Mouse (Mus musculus) neural tube, embryonic 15.5 days (tissue): ENCODE results near the gene Dcst1. TPM values are rescaled to one million over a fixed set of nuclear protein-coding genes. Genes with fewer than 3 reads are reported as not detected.

Experiments used
- ATAC-seq: fragments of 200-750 bp; cut with Nextera tagmentation; 2 replicates; pipeline ENCODE4 v1.8.0; 2017; ENCODE audit warnings: mild to moderate bottlenecking, moderate TSS enrichment, moderate library complexity; ENCODE audit not compliant: low FRiP score
- H3K27ac ChIP-seq: fragments of 300-500 bp; sonication (generic); replicated peaks from 2 replicates; pipeline ENCODE4 v1.5.1; 2015; ENCODE audit warnings: mild to moderate bottlenecking, inconsistent platforms
- H3K27me3 ChIP-seq: fragments of 300-500 bp; sonication (generic); replicated peaks from 2 replicates; pipeline ENCODE4 v1.6.1; 2015; ENCODE audit warnings: inconsistent platforms
- H3K36me3 ChIP-seq: fragments of 300-500 bp; sonication (generic); 2 replicates; pipeline ENCODE4 v1.6.1; 2015; ENCODE audit warnings: inconsistent platforms
- H3K4me1 ChIP-seq: fragments of 300-500 bp; sonication (generic); 2 replicates; pipeline ENCODE4 v1.6.1; 2015; ENCODE audit warnings: inconsistent platforms
- H3K4me2 ChIP-seq: fragments of 300-500 bp; sonication (generic); 2 replicates; pipeline ENCODE4 v1.6.1; 2015; ENCODE audit warnings: inconsistent platforms, mild to moderate bottlenecking, moderate library complexity
- H3K4me3 ChIP-seq: fragments of 300-500 bp; sonication (generic); replicated peaks from 2 replicates; pipeline ENCODE4 v1.5.1; 2015; ENCODE audit warnings: mild to moderate bottlenecking, inconsistent platforms
- H3K9ac ChIP-seq: fragments of 300-500 bp; sonication (generic); replicated peaks from 2 replicates; pipeline ENCODE4 v1.6.1; 2015; ENCODE audit warnings: mild to moderate bottlenecking, inconsistent platforms
- H3K9me3 ChIP-seq: fragments of 300-500 bp; sonication (generic); replicated peaks from 2 replicates; pipeline ENCODE4 v1.6.1; 2016; ENCODE audit warnings: inconsistent platforms
- WGBS: fragments of 180-500 bp; shearing (Covaris S2); methylation state at CpG from one replicate; pipeline ENCODE4 v1.1.7; 2015; ENCODE audit warnings: mixed read lengths; 5-methylcytosine and 5-hydroxymethylcytosine counted together
- polyA plus RNA-seq: library from polyadenylated mRNA; unstranded; fragments of >200 nt; fragmentation: Nextera tagmentation; extraction: Ambion mirVana; gene quantifications from 2 replicates; pipeline ENCODE4 v1.2.1, GENCODE M21; 2015

Dcst1 gene
- polyA plus RNA-seq, 1 experiment from 2014 or later: 1.2 TPM

GRCm38 (mm10) chr3:89379388-89380131, 14.5 kb upstream of the Dcst1 start:
- Histone ChIP-seq H3K9ac (no peak overlapping the region), H3K9me3 (no peaks in the 10 kb centered on the region), H3K4me2 (peak overlapping the region; percentile 79), H3K27ac (no peak overlapping the region), H3K4me1 (peaks cover 13% of the 10 kb centered on the region), H3K36me3 (no peaks in the 10 kb centered on the region), H3K27me3 (no peaks in the 10 kb centered on the region), H3K4me3 (no peak overlapping the region)
- ATAC-seq: no peak
- WGBS: 91% methylated on average over 31 of the region's 31 CpGs

DNA sequence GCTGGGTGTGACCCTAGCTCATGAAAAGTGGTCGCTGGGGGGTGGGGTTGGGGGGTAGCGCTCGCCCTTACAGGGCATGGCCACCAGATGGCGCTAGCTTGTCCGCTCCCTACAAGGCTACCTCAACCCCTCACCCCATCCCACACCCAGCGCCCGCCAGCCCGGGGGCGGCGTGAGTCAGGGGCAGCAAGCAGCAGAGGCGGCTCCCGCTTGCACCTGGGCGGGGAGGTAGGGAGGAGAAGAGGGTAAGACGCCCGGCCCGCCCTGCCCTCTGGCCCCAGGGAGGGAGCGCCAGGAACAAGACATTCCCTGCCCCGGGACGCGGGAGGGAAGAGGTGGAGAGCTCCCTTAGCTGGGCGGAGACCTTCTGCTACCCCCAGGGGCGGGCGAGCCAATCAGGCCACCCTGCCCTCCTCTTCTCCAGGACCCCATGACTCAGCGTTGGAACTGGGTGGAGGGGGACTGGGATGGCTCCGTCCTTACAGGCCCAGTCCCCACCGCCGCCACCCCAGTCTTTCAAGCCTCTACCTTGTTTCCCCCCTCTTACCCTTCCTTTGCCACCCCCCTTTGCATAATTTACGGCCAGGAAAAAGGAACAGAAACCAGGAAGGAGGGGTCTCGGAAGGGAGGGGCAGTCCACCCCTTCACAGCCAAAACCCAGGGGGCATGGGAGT, 13.5 kb upstream of the Dcst1 start:
- Histone ChIP-seq H3K9ac (peak overlapping the region; percentile 53), H3K4me2 (peak overlapping the region; percentile 79), H3K9me3 (no peaks in the 10 kb centered on the region), H3K4me1 (peaks cover 13% of the 10 kb centered on the region), H3K27me3 (no peaks in the 10 kb centered on the region), H3K4me3 (peak overlapping the region; percentile 46), H3K36me3 (no peaks in the 10 kb centered on the region), H3K27ac (0 out of 2 replicates have a peak overlapping the region, but pooled peaks have one; percentile 1)
- 1% methylated on average over 29 of the region's 29 CpGs for WGBS
- ATAC-seq: peak; percentile 89

GRCm38 (mm10) chr3:89377831-89378230, 12.8 kb upstream of the Dcst1 start:
- 0 out of 2 replicates have a peak, but pooled peaks have one; percentile 1 for ATAC-seq
- no peak overlapping the region for H3K27ac ChIP-seq
- H3K9me3 ChIP-seq: no peaks in the 10 kb centered on the region
- peak overlapping the region; percentile 46; the same call in 1 of the 2 replicates for H3K4me3 ChIP-seq
- H3K4me2 ChIP-seq: peak overlapping the region; percentile 79
- H3K4me1 ChIP-seq: peaks cover 13% of the 10 kb centered on the region
- no peaks in the 10 kb centered on the region for H3K27me3 ChIP-seq
- H3K36me3 ChIP-seq: no peaks in the 10 kb centered on the region
- H3K9ac ChIP-seq: no peak overlapping the region
- whole genome bisulfite sequencing: 86% methylated on average over 4 of the region's 4 CpGs

- Histone ChIP-seq H3K27ac (no peak overlapping the region), H3K4me2 (no peak overlapping the region), H3K36me3 (no peaks in the 10 kb centered on the region), H3K27me3 (no peaks in the 10 kb centered on the region), H3K4me1 (peaks cover 9% of the 10 kb centered on the region), H3K4me3 (no peak overlapping the region), H3K9me3 (no peaks in the 10 kb centered on the region), H3K9ac (no peak overlapping the region)
- 47% methylated on average over 5 of the region's 5 CpGs for whole genome bisulfite sequencing
- no peak for ATAC-seq
Measured at GRCm38 (mm10) chr3:89373581-89374231, 8.7 kb upstream of the Dcst1 start.

DNA sequence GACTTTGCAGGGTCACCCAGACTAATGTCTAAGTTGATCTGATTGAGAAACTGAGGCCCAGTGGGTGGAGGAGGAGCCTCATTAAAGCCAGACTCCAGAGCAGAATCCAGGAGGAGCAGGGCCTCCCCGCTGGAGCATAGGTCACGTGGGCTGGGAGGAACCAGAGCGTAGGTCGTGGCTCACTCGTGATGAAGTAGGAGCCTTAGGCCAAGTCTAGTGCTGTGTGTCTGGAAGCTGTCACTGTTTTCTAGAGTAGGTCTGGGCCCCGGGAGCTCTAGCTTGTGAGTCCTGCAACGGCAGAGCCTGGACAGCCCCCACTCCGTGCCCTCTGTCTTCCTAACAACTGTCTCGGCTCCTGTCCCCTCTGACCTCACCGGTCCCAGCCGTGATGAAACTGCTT, 2.3 kb upstream of the Dcst1 start:
- Histone ChIP-seq H3K4me3 (no peak overlapping the region), H3K36me3 (no peaks in the 10 kb centered on the region), H3K4me1 (no peaks in the 10 kb centered on the region), H3K27ac (no peak overlapping the region), H3K27me3 (no peaks in the 10 kb centered on the region), H3K9ac (no peak overlapping the region), H3K4me2 (no peak overlapping the region), H3K9me3 (no peaks in the 10 kb centered on the region)
- no peak for ATAC-seq
- 71% methylated on average over 11 of the region's 11 CpGs for WGBS

DNA sequence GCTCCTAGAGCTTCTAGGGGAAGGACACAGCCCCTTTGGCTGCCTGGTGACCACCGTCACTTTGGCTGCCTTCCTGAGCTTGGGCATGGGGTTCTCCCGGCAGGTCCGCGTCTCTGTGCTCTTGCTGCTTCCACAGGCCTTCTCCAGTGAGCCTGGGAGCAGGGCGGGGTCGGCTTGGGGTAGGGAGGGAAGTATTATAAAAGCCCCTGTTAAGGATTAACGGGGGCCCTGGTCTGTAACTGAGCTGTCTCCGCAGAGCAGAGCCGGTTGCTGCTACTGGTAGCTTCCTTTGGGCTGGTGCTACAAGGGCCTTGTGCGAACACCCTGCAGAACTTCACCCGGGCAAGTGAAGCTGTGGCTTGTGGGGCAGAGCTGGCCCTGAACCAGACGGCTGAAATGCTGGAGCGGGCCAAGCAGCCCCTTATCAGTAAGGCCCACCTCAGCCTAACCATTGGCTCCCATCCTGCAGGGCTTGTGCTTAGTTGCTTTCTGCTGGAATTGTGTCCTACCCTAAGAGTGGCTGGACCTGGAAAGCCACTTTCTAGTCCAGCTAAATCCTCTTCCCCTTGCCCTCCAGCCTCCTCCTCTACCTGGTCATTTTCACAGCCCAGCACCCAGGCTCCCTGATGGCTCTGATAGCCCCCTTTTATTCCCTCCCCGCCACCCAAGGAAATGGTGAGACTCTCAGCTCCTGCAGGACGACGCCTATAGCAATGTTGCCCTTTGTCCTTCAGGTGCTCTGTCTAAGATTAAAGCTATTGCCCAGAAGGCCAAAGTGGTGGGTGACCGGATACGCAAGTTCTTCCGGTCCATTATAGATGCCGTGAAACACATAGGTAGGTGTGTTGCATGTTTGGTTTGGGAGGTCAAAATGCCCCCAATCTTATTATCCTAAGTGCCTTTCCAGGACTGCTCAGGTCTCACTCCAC, 697 bp upstream of the Dcst1 start:
- H3K9me3 ChIP-seq: no peaks in the 10 kb centered on the region

DNA sequence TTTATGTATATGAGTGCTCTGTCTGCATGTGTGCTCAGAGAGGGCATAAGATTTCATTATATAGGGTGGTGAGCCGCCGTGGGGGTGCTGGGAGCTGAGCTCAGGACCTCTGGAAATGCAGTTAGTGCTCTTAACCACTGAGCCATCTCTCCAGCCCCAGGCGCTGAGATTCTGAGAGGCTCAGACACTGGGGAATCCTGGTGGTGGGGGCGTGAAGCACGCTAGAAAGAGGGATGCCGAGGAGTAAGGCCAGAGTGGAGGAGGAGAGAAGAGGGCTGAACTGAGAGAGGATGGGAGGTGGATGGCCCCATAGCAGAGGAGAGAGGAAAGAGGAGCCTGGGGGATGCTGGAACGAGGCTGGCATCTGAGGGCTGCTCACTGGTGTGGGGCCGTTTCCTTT, 422 bp downstream of the Dcst1 start:
- 65% methylated on average over 8 of the region's 8 CpGs for WGBS
- no peaks in the 10 kb centered on the region for H3K9me3 ChIP-seq

More for the DNA sequence above, 697 bp upstream of the Dcst1 start:
- H3K9ac ChIP-seq: no peak overlapping the region
- H3K27ac ChIP-seq: no peak overlapping the region
- 69% methylated on average over 20 of the region's 20 CpGs for WGBS
- H3K27me3 ChIP-seq: no peaks in the 10 kb centered on the region
- no peak overlapping the region for H3K4me2 ChIP-seq
- no peaks in the 10 kb centered on the region for H3K36me3 ChIP-seq
- no peaks in the 10 kb centered on the region for H3K4me1 ChIP-seq
- no peak overlapping the region for H3K4me3 ChIP-seq
- ATAC-seq: no peak

GRCm38 (mm10) chr3:89361675-89362074, 3.4 kb downstream of the Dcst1 start, which contains the start of gene Dcst2:
Gene Dcst2 (plus strand): TSS chr3:89361975.
- Histone ChIP-seq H3K9ac (no peak within 1 kb of the TSS), H3K36me3 (no peaks in the 10 kb centered on the region), H3K4me2 (no peak within 1 kb of the TSS), H3K27me3 (no peaks in the 10 kb centered on the region), H3K9me3 (no peaks in the 10 kb centered on the region), H3K4me1 (no peaks in the 10 kb centered on the region), H3K4me3 (no peak within 1 kb of the TSS), H3K27ac (no peak within 1 kb of the TSS)
- WGBS: 91% methylated on average over 7 of the region's 7 CpGs
- ATAC-seq: no peak

More for the DNA sequence above, 422 bp downstream of the Dcst1 start:
- Histone ChIP-seq H3K36me3 (no peaks in the 10 kb centered on the region), H3K4me2 (no peak overlapping the region), H3K4me1 (no peaks in the 10 kb centered on the region), H3K9ac (no peak overlapping the region), H3K27me3 (no peaks in the 10 kb centered on the region), H3K4me3 (no peak overlapping the region), H3K27ac (no peak overlapping the region)
- ATAC-seq: no peak

DNA sequence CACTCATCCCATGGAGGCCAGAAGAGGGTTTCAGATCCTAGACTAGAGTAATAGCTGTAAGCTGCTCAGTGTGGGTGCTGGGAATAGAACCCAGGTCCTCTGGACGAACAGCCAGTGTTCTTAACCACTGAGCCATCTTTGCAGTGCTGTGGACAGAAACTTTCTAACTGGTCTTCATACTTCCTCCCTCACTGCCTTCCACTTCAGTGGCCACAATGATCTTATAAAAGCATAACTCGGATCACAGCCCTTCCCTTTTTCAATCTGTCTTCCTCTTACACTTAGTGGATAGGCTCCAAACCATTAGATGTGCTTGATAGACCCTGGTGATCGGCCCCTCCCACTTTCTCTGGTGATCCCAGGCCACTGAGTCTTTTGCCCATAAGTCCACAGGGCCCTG, 4.8 kb downstream of the Dcst1 start:
- no peaks in the 10 kb centered on the region for H3K36me3 ChIP-seq
- no peak overlapping the region for H3K4me3 ChIP-seq
- H3K4me1 ChIP-seq: no peaks in the 10 kb centered on the region
- H3K27me3 ChIP-seq: no peaks in the 10 kb centered on the region
- WGBS: 78% methylated on average over 3 of the region's 3 CpGs
- no peak overlapping the region for H3K4me2 ChIP-seq
- ATAC-seq: no peak
- H3K27ac ChIP-seq: no peak overlapping the region
- no peak overlapping the region for H3K9ac ChIP-seq
- H3K9me3 ChIP-seq: no peaks in the 10 kb centered on the region

DNA sequence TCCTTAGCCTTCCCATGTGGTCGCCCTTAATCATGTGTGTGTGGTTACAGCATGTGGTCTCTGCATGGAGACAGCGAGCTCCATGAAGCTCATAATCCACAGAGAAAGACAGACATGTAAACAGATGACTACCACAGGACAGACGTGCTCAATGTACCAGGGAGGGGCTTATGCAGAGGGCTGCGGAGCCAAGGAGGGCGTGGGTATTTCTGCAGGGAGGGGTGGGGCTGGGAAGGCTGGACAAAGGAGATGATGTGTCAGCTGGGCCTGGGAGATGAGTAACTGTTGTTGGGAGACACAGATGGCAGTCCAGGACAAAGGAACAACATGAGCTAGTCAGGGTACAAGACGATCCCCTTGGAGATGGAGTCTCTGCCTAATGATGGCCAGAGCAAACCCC, 5.4 kb downstream of the Dcst1 start:
- Histone ChIP-seq H3K4me1 (no peaks in the 10 kb centered on the region), H3K27me3 (no peaks in the 10 kb centered on the region), H3K36me3 (no peaks in the 10 kb centered on the region), H3K4me3 (no peak overlapping the region), H3K27ac (no peak overlapping the region), H3K4me2 (no peak overlapping the region), H3K9me3 (no peaks in the 10 kb centered on the region), H3K9ac (no peak overlapping the region)
- ATAC-seq: no peak
- WGBS: 66% methylated on average over 6 of the region's 6 CpGs

DNA sequence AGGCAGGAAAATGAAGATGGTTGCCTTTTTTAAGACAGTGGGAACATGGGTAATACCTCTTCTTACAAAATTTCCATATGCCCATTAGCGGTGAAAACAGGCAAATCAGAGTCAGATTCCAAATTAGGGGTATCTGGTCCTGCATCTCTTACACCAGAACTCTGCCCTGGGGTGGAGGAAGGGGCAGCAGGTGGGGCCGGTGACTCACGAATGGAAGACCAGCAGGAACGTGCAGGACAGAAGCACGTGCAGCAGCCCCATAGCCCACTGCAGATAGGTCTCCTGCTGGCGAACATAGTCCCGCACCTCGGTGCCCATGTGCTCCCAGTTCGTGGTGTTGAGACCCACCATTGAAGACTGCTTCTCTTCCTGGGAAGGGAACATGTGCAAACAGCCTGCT, 9.0 kb downstream of the Dcst1 start:
- Histone ChIP-seq H3K4me2 (no peak overlapping the region), H3K9me3 (no peaks in the 10 kb centered on the region), H3K27me3 (0 out of 2 replicates have a peak, but pooled peaks cover 3% of the 10 kb centered on the region), H3K36me3 (no peaks in the 10 kb centered on the region), H3K4me3 (no peak overlapping the region), H3K4me1 (peaks cover 4% of the 10 kb centered on the region; the same call in 1 of the 2 replicates), H3K27ac (no peak overlapping the region), H3K9ac (no peak overlapping the region)
- WGBS: 75% methylated on average over 9 of the region's 9 CpGs
- no peak for ATAC-seq
